Mouse (Mus musculus): ENCODE data around the gene E130114P18Rik. TPM values are rescaled to one million over a fixed set of nuclear protein-coding genes. Genes with fewer than 3 reads are reported as not detected.
A peak's percentile ranks its signal among the peaks of the same experiment; 100 is the strongest.

E130114P18Rik gene
- 0.23 TPM in 1 of 2 replicates, not detected in the other for polyA plus RNA-seq (2016; fragmentation: Nextera tagmentation; extraction: Ambion mirVana)

GRCm38 (mm10) chr4:97777706-97778176 lies at the start of gene E130114P18Rik:
Gene E130114P18Rik (minus strand): TSS chr4:97778078.
- H3K9ac ChIP-seq, result peak within 1 kb of the TSS; percentile 74

GRCm38 (mm10) chr4:97827115-97827514 lies 49.2 kb upstream of the E130114P18Rik start:
- no peak overlapping the region for H3K9ac ChIP-seq
- no peaks in the 10 kb centered on the region for H3K27me3 ChIP-seq (replicated peaks)
- H3K9me3 ChIP-seq (replicated peaks), result no peaks in the 10 kb centered on the region
- H3K27ac ChIP-seq, result no peak overlapping the region
- H3K4me2 ChIP-seq, result no peak overlapping the region
- no peak overlapping the region for H3K4me3 ChIP-seq
- WGBS (ENCODE audit: insufficient replicate concordance), result 67% methylated on average over 6 of the region's 6 CpGs
- no peaks in the 10 kb centered on the region for H3K36me3 ChIP-seq
- ATAC-seq, result no peak
- 0 out of 2 replicates have a peak, but pooled peaks cover 4% of the 10 kb centered on the region for H3K4me1 ChIP-seq

More at GRCm38 (mm10) chr4:97777706-97778176, at the start of gene E130114P18Rik:
- no peaks in the 10 kb centered on the region for H3K9me3 ChIP-seq (replicated peaks)
- H3K27ac ChIP-seq, result peak within 1 kb of the TSS; percentile 56
- H3K4me1 ChIP-seq, result peaks cover 18% of the 10 kb centered on the region
- peak within 1 kb of the TSS; percentile 64 for H3K4me3 ChIP-seq
- peaks cover 74% of the 10 kb centered on the region for H3K27me3 ChIP-seq (replicated peaks)
- H3K4me2 ChIP-seq, result peak within 1 kb of the TSS; percentile 75
- peak; percentile 56 for ATAC-seq
- no peaks in the 10 kb centered on the region for H3K36me3 ChIP-seq
- WGBS (ENCODE audit: insufficient replicate concordance), result 1% methylated on average over 35 of the region's 37 CpGs

GRCm38 (mm10) chr4:97825841-97826240 lies 48.0 kb upstream of the E130114P18Rik start:
- no peak overlapping the region for H3K27ac ChIP-seq
- no peaks in the 10 kb centered on the region for H3K27me3 ChIP-seq (replicated peaks)
- no peak overlapping the region for H3K9ac ChIP-seq
- no peaks in the 10 kb centered on the region for H3K4me1 ChIP-seq
- ATAC-seq, result no peak
- no peak overlapping the region for H3K4me2 ChIP-seq
- WGBS (ENCODE audit: insufficient replicate concordance), result 68% methylated on average over 4 of the region's 4 CpGs
- H3K4me3 ChIP-seq, result no peak overlapping the region
- H3K9me3 ChIP-seq (replicated peaks), result no peaks in the 10 kb centered on the region
- no peaks in the 10 kb centered on the region for H3K36me3 ChIP-seq

GRCm38 (mm10) chr4:97825432-97825831 lies 47.6 kb upstream of the E130114P18Rik start:
- Histone ChIP-seq H3K9me3 (replicated peaks) (no peaks in the 10 kb centered on the region), H3K4me1 (no peaks in the 10 kb centered on the region), H3K27ac (no peak overlapping the region), H3K4me2 (no peak overlapping the region), H3K27me3 (replicated peaks) (no peaks in the 10 kb centered on the region), H3K36me3 (no peaks in the 10 kb centered on the region), H3K4me3 (no peak overlapping the region), H3K9ac (no peak overlapping the region)
- WGBS (ENCODE audit: insufficient replicate concordance), result 38% methylated on average over 4 of the region's 4 CpGs
- ATAC-seq, result no peak

GRCm38 (mm10) chr4:97824451-97824850 lies 46.6 kb upstream of the E130114P18Rik start:
- H3K36me3 ChIP-seq, result no peaks in the 10 kb centered on the region
- no peak overlapping the region for H3K27ac ChIP-seq
- H3K4me2 ChIP-seq, result no peak overlapping the region
- 47% methylated on average over 4 of the region's 4 CpGs for WGBS (ENCODE audit: insufficient replicate concordance)
- no peaks in the 10 kb centered on the region for H3K27me3 ChIP-seq (replicated peaks)
- no peak for ATAC-seq
- H3K4me3 ChIP-seq, result no peak overlapping the region
- H3K9me3 ChIP-seq (replicated peaks), result no peaks in the 10 kb centered on the region
- H3K4me1 ChIP-seq, result no peaks in the 10 kb centered on the region
- H3K9ac ChIP-seq, result no peak overlapping the region

GRCm38 (mm10) chr4:97823512-97823911 lies 45.6 kb upstream of the E130114P18Rik start:
- Histone ChIP-seq H3K4me1 (no peaks in the 10 kb centered on the region), H3K27me3 (replicated peaks) (no peaks in the 10 kb centered on the region), H3K4me3 (no peak overlapping the region), H3K27ac (no peak overlapping the region), H3K9ac (no peak overlapping the region), H3K4me2 (no peak overlapping the region), H3K9me3 (replicated peaks) (no peaks in the 10 kb centered on the region), H3K36me3 (no peaks in the 10 kb centered on the region)
- no peak for ATAC-seq
- 68% methylated on average over 6 of the region's 6 CpGs for WGBS (ENCODE audit: insufficient replicate concordance)

- Histone ChIP-seq H3K4me1 (no peaks in the 10 kb centered on the region), H3K27me3 (replicated peaks) (no peaks in the 10 kb centered on the region), H3K9ac (no peak overlapping the region), H3K4me3 (no peak overlapping the region), H3K27ac (no peak overlapping the region), H3K4me2 (no peak overlapping the region), H3K36me3 (no peaks in the 10 kb centered on the region), H3K9me3 (replicated peaks) (no peaks in the 10 kb centered on the region)
- WGBS (ENCODE audit: insufficient replicate concordance), result 50% methylated on average over 4 of the region's 4 CpGs
- ATAC-seq, result no peak
These were observed 43.8 kb upstream of the E130114P18Rik start for GRCm38 (mm10) chr4:97821556-97822251.

- no peak overlapping the region for H3K4me2 ChIP-seq
- no peaks in the 10 kb centered on the region for H3K9me3 ChIP-seq (replicated peaks)
- H3K4me1 ChIP-seq, result no peaks in the 10 kb centered on the region
- H3K27me3 ChIP-seq (replicated peaks), result no peaks in the 10 kb centered on the region
- no peak overlapping the region for H3K4me3 ChIP-seq
- no peak for ATAC-seq
- no peak overlapping the region for H3K9ac ChIP-seq
- no peaks in the 10 kb centered on the region for H3K36me3 ChIP-seq
- no peak overlapping the region for H3K27ac ChIP-seq
- whole genome bisulfite sequencing (ENCODE audit: insufficient replicate concordance), result 63% methylated on average over 4 of the region's 4 CpGs
These were observed 42.8 kb upstream of the E130114P18Rik start for GRCm38 (mm10) chr4:97820474-97821259.

- no peak for ATAC-seq
- Histone ChIP-seq H3K27me3 (replicated peaks) (no peaks in the 10 kb centered on the region), H3K27ac (no peak overlapping the region), H3K9me3 (replicated peaks) (no peaks in the 10 kb centered on the region), H3K9ac (no peak overlapping the region), H3K4me3 (no peak overlapping the region), H3K4me2 (no peak overlapping the region), H3K4me1 (no peaks in the 10 kb centered on the region), H3K36me3 (no peaks in the 10 kb centered on the region)
- 69% methylated on average over 8 of the region's 8 CpGs for WGBS (ENCODE audit: insufficient replicate concordance)
These were observed 41.2 kb upstream of the E130114P18Rik start for GRCm38 (mm10) chr4:97819101-97819500.

- no peaks in the 10 kb centered on the region for H3K9me3 ChIP-seq (replicated peaks)
- no peak for ATAC-seq
- 61% methylated on average over 3 of the region's 3 CpGs for WGBS (ENCODE audit: insufficient replicate concordance)
These were observed 40.6 kb upstream of the E130114P18Rik start for GRCm38 (mm10) chr4:97818498-97818897.

GRCm38 (mm10) chr4:97817741-97818140 lies 39.9 kb upstream of the E130114P18Rik start:
- H3K36me3 ChIP-seq, result no peaks in the 10 kb centered on the region
- WGBS (ENCODE audit: insufficient replicate concordance), result 76% methylated on average over 1 of the region's 1 CpGs
- H3K27me3 ChIP-seq (replicated peaks), result no peaks in the 10 kb centered on the region
- no peaks in the 10 kb centered on the region for H3K4me1 ChIP-seq
- H3K9me3 ChIP-seq (replicated peaks), result no peaks in the 10 kb centered on the region
- no peak for ATAC-seq
- H3K4me3 ChIP-seq, result no peak overlapping the region
- no peak overlapping the region for H3K27ac ChIP-seq
- no peak overlapping the region for H3K9ac ChIP-seq
- H3K4me2 ChIP-seq, result no peak overlapping the region

More at GRCm38 (mm10) chr4:97818498-97818897, 40.6 kb upstream of the E130114P18Rik start:
- Histone ChIP-seq H3K4me2 (no peak overlapping the region), H3K4me3 (no peak overlapping the region), H3K27me3 (replicated peaks) (no peaks in the 10 kb centered on the region), H3K9ac (no peak overlapping the region), H3K27ac (no peak overlapping the region), H3K36me3 (no peaks in the 10 kb centered on the region), H3K4me1 (no peaks in the 10 kb centered on the region)

GRCm38 (mm10) chr4:97816753-97817152 lies 38.9 kb upstream of the E130114P18Rik start:
- Histone ChIP-seq H3K9me3 (replicated peaks) (no peaks in the 10 kb centered on the region), H3K4me3 (no peak overlapping the region), H3K36me3 (no peaks in the 10 kb centered on the region), H3K27me3 (replicated peaks) (no peaks in the 10 kb centered on the region), H3K27ac (no peak overlapping the region), H3K4me1 (no peaks in the 10 kb centered on the region), H3K9ac (no peak overlapping the region), H3K4me2 (no peak overlapping the region)
- ATAC-seq, result no peak
- WGBS (ENCODE audit: insufficient replicate concordance), result 65% methylated on average over 3 of the region's 3 CpGs
